ENCODE assay signal across 9 mouse cellular contexts in the genomic region with DNA sequence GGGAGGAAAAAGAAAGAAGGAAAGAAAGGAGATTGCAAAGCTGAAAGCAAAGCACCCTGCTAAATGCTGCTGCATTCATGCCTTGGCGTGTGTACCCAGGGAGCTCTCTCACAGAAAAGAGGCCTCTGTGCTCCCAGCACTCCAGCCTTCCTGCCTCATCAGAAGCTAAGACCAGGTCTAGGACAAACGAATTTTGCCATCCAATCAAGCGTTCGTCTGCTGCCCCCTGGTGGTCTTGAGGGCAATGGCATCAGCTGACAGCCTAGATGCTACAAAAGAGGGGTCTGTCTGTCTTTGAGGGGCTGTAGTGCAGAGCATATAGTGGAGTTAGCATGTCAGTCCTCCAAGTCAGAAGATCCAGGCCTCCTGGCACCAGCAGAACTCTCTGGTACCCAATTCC. TPM values are rescaled to one million over a fixed set of nuclear protein-coding genes. Genes with fewer than 3 reads are reported as not detected.
DNase-seq lines count a peak whose midpoint lies in the region; ATAC-seq lines count a peak whose summit lies in the region.
"Had no signal": no experiment of that assay in that cellular context is flagged by ENCODE, and none has a peak within 500 bp of the region (broad histone marks: within the 10 kb centered on the region; RNA-seq: fewer than 3 reads in every experiment).

No protein-coding gene starts in this region.

- peak; percentile 92 for DNase-seq in NIH3T3 (ENCODE audit: low read depth)
- peak; percentile 66 for DNase-seq in cerebellum, adult 11-12 months
- peak; percentile 79 to 95 for DNase-seq in layer of hippocampus, postnatal 25 days (ENCODE audit: extremely low spot score in 1 of 2, low spot score in 1 of 2)
- peak; percentile 86 for DNase-seq in right cerebral cortex, postnatal 14 days
- peak; percentile 40 for DNase-seq in urinary bladder, postnatal 10 days (ENCODE audit: low spot score)

- H3K4me1 ChIP-seq in forebrain, embryonic 16.5 days (replicated peaks; ENCODE audit: control insufficient read depth, insufficient read depth, low read length): peaks cover 34% of the 10 kb centered on the region
- H3K4me1 ChIP-seq in hindbrain, embryonic 12.5 days: peaks cover 34% of the 10 kb centered on the region

- WGBS in forebrain, embryonic 16.5 days: 2% methylated on average over 4 of the region's 4 CpGs
- WGBS in hindbrain, embryonic 12.5 days: 0% methylated on average over 4 of the region's 4 CpGs

- ATAC-seq in forebrain, embryonic 16.5 days: peak; percentile 39
- ATAC-seq in hindbrain, embryonic 12.5 days (ENCODE audit: low FRiP score): peak; percentile 14; the same call in 1 of the 2 replicates
- peak; percentile 72 for ATAC-seq in megakaryocyte progenitor cell, adult 5-6 weeks (replicated peaks; ENCODE audit: poor library complexity)

- no peaks in the 10 kb centered on the region for H3K9me3 ChIP-seq in forebrain, embryonic 16.5 days (ENCODE audit: control insufficient read depth, low read length)
- no peaks in the 10 kb centered on the region for H3K9me3 ChIP-seq in hindbrain, embryonic 12.5 days (replicated peaks)
- H3K9me3 ChIP-seq: megakaryocyte, embryonic 14.5 days had no signal

- H3K4me3 ChIP-seq in forebrain, embryonic 16.5 days (replicated peaks; ENCODE audit: low read length): no peak overlapping the region
- no peak overlapping the region for H3K4me3 ChIP-seq in hindbrain, embryonic 12.5 days

- no peak overlapping the region for H3K27ac ChIP-seq in forebrain, embryonic 16.5 days (ENCODE audit: low read length)
- peak overlapping the region; percentile 41; the same call in 1 of the 2 replicates for H3K27ac ChIP-seq in hindbrain, embryonic 12.5 days

- H3K36me3 ChIP-seq in forebrain, embryonic 16.5 days (ENCODE audit: control insufficient read depth, insufficient read depth): no peaks in the 10 kb centered on the region
- H3K36me3 ChIP-seq in hindbrain, embryonic 12.5 days: no peaks in the 10 kb centered on the region

- no peaks in the 10 kb centered on the region for H3K27me3 ChIP-seq in forebrain, embryonic 16.5 days (replicated peaks; ENCODE audit: control insufficient read depth, insufficient read depth, low read length)
- H3K27me3 ChIP-seq in hindbrain, embryonic 12.5 days: no peaks in the 10 kb centered on the region; the same call in 1 of the 2 replicates

- H3K4me2 ChIP-seq in forebrain, embryonic 16.5 days (ENCODE audit: low read length): no peak overlapping the region
- H3K4me2 ChIP-seq in hindbrain, embryonic 12.5 days (replicated peaks): no peak overlapping the region

- no peak overlapping the region for H3K9ac ChIP-seq in forebrain, embryonic 16.5 days (replicated peaks; ENCODE audit: low read depth, low read length)
- H3K9ac ChIP-seq in hindbrain, embryonic 12.5 days: no peak overlapping the region

RNA-seq across cellular contexts. Expression of a gene that starts 1.2 kb away (rescaled TPM):
- polyA plus RNA-seq in forebrain, embryonic 16.5 days (2015; fragmentation: Nextera tagmentation; extraction: Ambion mirVana): 11.9 and 13.1 TPM in 2 replicates
- 23.0 and 23.6 TPM in 2 replicates for polyA plus RNA-seq in hindbrain, embryonic 12.5 days (2016; fragmentation: Nextera tagmentation; extraction: Ambion mirVana)
- total RNA-seq in layer of hippocampus, postnatal 25 days (2021): 10 to 100 TPM; 12.5 to 12.8 TPM
- 4.8 and 7.5 TPM in 2 replicates for total RNA-seq in megakaryocyte progenitor cell, adult 5-6 weeks (2015)
- total RNA-seq in megakaryocyte progenitor cell, adult 5-6 weeks (2017): 5.7 and 9.2 TPM in 2 replicates

RNA-seq across cellular contexts. Expression of a gene that starts 14.1 kb away (rescaled TPM):
- polyA plus RNA-seq in forebrain, embryonic 16.5 days (2015; fragmentation: Nextera tagmentation; extraction: Ambion mirVana): 31.6 and 34.3 TPM in 2 replicates
- 18.9 and 19.3 TPM in 2 replicates for polyA plus RNA-seq in hindbrain, embryonic 12.5 days (2016; fragmentation: Nextera tagmentation; extraction: Ambion mirVana)
- 10 to 100 TPM; 24.5 to 25.4 TPM for total RNA-seq in layer of hippocampus, postnatal 25 days (2021)
- 0.12 TPM in 1 of 2 replicates, not detected in the other for total RNA-seq in megakaryocyte progenitor cell, adult 5-6 weeks (2015)
- 0.14 TPM in 1 of 2 replicates, not detected in the other for total RNA-seq in megakaryocyte progenitor cell, adult 5-6 weeks (2017)

Comparison
In these comparisons a context has a peak if more than half of its experiments do, and no peak if none do; other contexts are left out.
1. DNase-seq: peak in every context shown above with its lines; median percentile 92 in NIH3T3; 87 in layer of hippocampus, postnatal 25 days; 86 in right cerebral cortex, postnatal 14 days; 66 in cerebellum, adult 11-12 months; 40 in urinary bladder, postnatal 10 days.
2. ATAC-seq: peak in every context shown above with its lines; median percentile 72 in megakaryocyte progenitor cell, adult 5-6 weeks; 39 in forebrain, embryonic 16.5 days; 14 in hindbrain, embryonic 12.5 days.
3. RNA of a gene that starts 14.1 kb away (total RNA-seq): 24.5 to 25.4 TPM in layer of hippocampus, postnatal 25 days; 0.12 to 0.14 TPM in megakaryocyte progenitor cell, adult 5-6 weeks; every median in the first group is over 10 times any median in the second.